ENCODE assay signal across 1 mouse cellular context in the genomic region with DNA sequence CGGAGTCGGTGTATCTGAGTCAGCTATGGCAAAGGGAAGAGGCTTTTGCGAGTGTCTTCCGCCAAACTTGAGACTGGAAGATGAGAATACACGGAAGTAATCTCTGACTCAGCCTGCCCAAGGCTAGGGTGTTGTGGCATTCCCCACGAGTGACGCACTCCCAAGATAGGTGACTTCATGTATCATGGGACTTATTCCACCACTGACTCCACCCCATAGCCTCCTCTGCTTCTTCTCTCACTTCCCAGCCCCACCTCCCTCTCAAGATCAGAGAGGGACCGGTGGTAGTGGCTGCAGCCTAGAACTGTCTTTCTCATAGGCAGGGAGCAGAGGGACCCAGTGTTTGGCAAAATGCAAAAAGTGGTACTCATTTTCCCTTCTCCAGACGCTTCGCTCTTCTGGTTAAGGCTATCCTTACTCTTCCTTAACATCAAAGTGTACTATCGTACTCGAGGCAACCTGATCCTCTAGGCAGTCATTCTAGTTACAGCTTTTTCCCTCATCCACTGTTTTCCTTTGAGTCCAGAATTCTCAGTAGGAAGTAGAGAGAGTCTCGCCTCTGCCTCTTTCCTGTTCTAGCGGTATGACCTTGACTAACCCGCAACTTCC.
TF ChIP-seq lines count a peak whose summit lies in the region.

No protein-coding gene starts in this region.

TF ChIP-seq in CH12.LX, 34 proteins besides CTCF, POLR2A, EP300 and RAD21 (continued from another document):
- TF ChIP-seq IRF4 (IDR thresholded peaks at IDR 0.05; ENCODE audit: low read depth, low read length) (peak; percentile 88), TBP (conservative IDR thresholded peaks at IDR 0.05; ENCODE audit: low read depth, low read length) (peak; percentile 93), MYC (IDR thresholded peaks at IDR 0.05; ENCODE audit: low read depth, low read length) (peak; percentile 79; the same call in 1 of the 2 replicates), KAT2A (IDR thresholded peaks at IDR 0.05; ENCODE audit: insufficient replicate concordance, low read length) (no peak), ELF1 (IDR thresholded peaks at IDR 0.05; ENCODE audit: low read depth, low read length) (peak; percentile 93), CHD1 (IDR thresholded peaks at IDR 0.05; ENCODE audit: low read depth, low read length) (peak; percentile 78), RCOR1 (conservative IDR thresholded peaks at IDR 0.05; ENCODE audit: low read depth, low read length) (0 out of 2 replicates have a peak, but pooled peaks have one; percentile 20), USF2 (conservative IDR thresholded peaks at IDR 0.05; ENCODE audit: low read depth, low read length) (peak; percentile 10; the same call in 1 of the 2 replicates), TCF12 (IDR thresholded peaks at IDR 0.05; ENCODE audit: low read depth, low read length) (peak; percentile 85), ZKSCAN1 (IDR thresholded peaks at IDR 0.05; ENCODE audit: borderline replicate concordance, low read depth, low read length) (no peak), MAZ (IDR thresholded peaks at IDR 0.05; ENCODE audit: low read depth, low read length) (peak; percentile 48; the same call in 1 of the 2 replicates), E2F4 (IDR thresholded peaks at IDR 0.05; ENCODE audit: insufficient replicate concordance, low read depth, low read length) (peak; percentile 57; the same call in 1 of the 2 replicates), ETS1 (conservative IDR thresholded peaks at IDR 0.05; ENCODE audit: low read depth, low read length) (peak; percentile 98), UBTF (IDR thresholded peaks at IDR 0.05; ENCODE audit: low read depth, low read length) (no peak), CHD2 (IDR thresholded peaks at IDR 0.05; ENCODE audit: low read length) (peak; percentile 26; the same call in 1 of the 2 replicates), PAX5 (IDR thresholded peaks at IDR 0.05; ENCODE audit: low read length) (no peak), ZMIZ1 (IDR thresholded peaks at IDR 0.05; ENCODE audit: low read depth, low read length) (peak; percentile 90), GABPA (IDR thresholded peaks at IDR 0.05; ENCODE audit: insufficient replicate concordance, low read depth, low read length) (peak; percentile 32; the same call in 1 of the 2 replicates), NRF1 (IDR thresholded peaks at IDR 0.05; ENCODE audit: low read depth, low read length) (peak; percentile 53), JUND (conservative IDR thresholded peaks at IDR 0.05; ENCODE audit: low read depth, low read length) (peak; percentile 86), SMC3 (IDR thresholded peaks at IDR 0.05; ENCODE audit: low read depth, low read length) (no peak), JUN (IDR thresholded peaks at IDR 0.05; ENCODE audit: insufficient read depth, low read depth, low read length) (peak; percentile 86), MAX (IDR thresholded peaks at IDR 0.05; ENCODE audit: low read length) (peak; percentile 79), ZNF384 (IDR thresholded peaks at IDR 0.05; ENCODE audit: low read depth, low read length) (no peak), MEF2A (IDR thresholded peaks at IDR 0.05; ENCODE audit: borderline replicate concordance, low read depth, low read length) (peak; percentile 86), MAFK (IDR thresholded peaks at IDR 0.05; ENCODE audit: insufficient replicate concordance, low read length) (peak; percentile 75), BHLHE40 (IDR thresholded peaks at IDR 0.05; ENCODE audit: low read depth, low read length) (peak; percentile 73), NELFE (IDR thresholded peaks at IDR 0.05; ENCODE audit: low read depth, low read length) (peak; percentile 91), HCFC1 (IDR thresholded peaks at IDR 0.05; ENCODE audit: low read depth, low read length) (peak; percentile 66), ZC3H11A (IDR thresholded peaks at IDR 0.05; ENCODE audit: low read depth, low read length) (no peak), POLR2AphosphoS2 (IDR thresholded peaks at IDR 0.05; ENCODE audit: low read depth, low read length) (peak; percentile 88), USF1 (IDR thresholded peaks at IDR 0.05; ENCODE audit: low read depth, low read length) (no peak), MXI1 (IDR thresholded peaks at IDR 0.05; ENCODE audit: low read depth, low read length) (peak; percentile 47)
TF ChIP-seq in CH12.LX: peak in this region for 26.
